Mouse (Mus musculus) heart, adult 2 months (tissue): Measurements from ENCODE around the gene Plcb2.

Source experiments
- CTCF ChIP-seq: fragments of 200-600 bp; IDR thresholded peaks from 2 replicates; pipeline ENCODE4 v1.8.1; 2022; ENCODE audit warnings: antibody characterized with exemption, mild to moderate bottlenecking, moderate library complexity
- EP300 ChIP-seq: fragments of 200-500 bp; IDR thresholded peaks from 2 replicates; pipeline ENCODE4 v1.6.1; 2011; ENCODE audit warnings: low read depth, low read length, control low read depth; ENCODE audit not compliant: insufficient read depth
- POLR2A ChIP-seq: fragments of 200-500 bp; IDR thresholded peaks from 2 replicates; pipeline ENCODE4 v1.6.1; 2011; ENCODE audit warnings: mild to moderate bottlenecking, low read depth, low read length, control low read depth; ENCODE audit not compliant: insufficient read depth

- no peak for TF ChIP-seq CTCF
- no peak for TF ChIP-seq POLR2A
- no peak for TF ChIP-seq EP300
These were observed 27.9 kb upstream of the Plcb2 start for GRCm38 (mm10) chr2:118756103-118756502.
